Mouse (Mus musculus): ENCODE data around the gene Dedd2. TPM values are rescaled to one million over a fixed set of nuclear protein-coding genes. Genes with fewer than 3 reads are reported as not detected.
A peak's percentile ranks its signal among the peaks of the same experiment; 100 is the strongest.

Gene Dedd2
- polyA plus RNA-seq, 1 experiment from 2014 or later = 15.7 TPM

- Histone ChIP-seq H3K36me3 (ENCODE audit: control insufficient read depth, insufficient read depth, low read length) (no peaks in the 10 kb centered on the region), H3K4me2 (ENCODE audit: low read length) (no peak overlapping the region), H3K4me1 (ENCODE audit: control insufficient read depth, insufficient read depth, low read length) (peaks cover 9% of the 10 kb centered on the region), H3K4me3 (replicated peaks; ENCODE audit: low read depth, low read length) (no peak overlapping the region), H3K27ac (replicated peaks; ENCODE audit: low read depth, low read length) (no peak overlapping the region), H3K9ac (replicated peaks; ENCODE audit: low read length) (no peak overlapping the region), H3K9me3 (ENCODE audit: control insufficient read depth, low read length) (no peaks in the 10 kb centered on the region), H3K27me3 (ENCODE audit: control insufficient read depth, insufficient read depth, low read length) (no peaks in the 10 kb centered on the region)
- DNase-seq (no peak), ATAC-seq (ENCODE audit: low FRiP score, low TSS enrichment) (no peak)
- WGBS = 27% methylated on average over 17 of the region's 17 CpGs
These were observed 43.8 kb upstream of the Dedd2 start for GRCm38 (mm10) chr7:25263968-25264870.

- H3K9ac ChIP-seq (replicated peaks; ENCODE audit: low read length) = no peak overlapping the region
- 0 out of 2 replicates have a peak, but pooled peaks cover 1% of the 10 kb centered on the region for H3K4me1 ChIP-seq (ENCODE audit: control insufficient read depth, insufficient read depth, low read length)
- H3K27me3 ChIP-seq (ENCODE audit: control insufficient read depth, insufficient read depth, low read length) = no peaks in the 10 kb centered on the region
- H3K27ac ChIP-seq (replicated peaks; ENCODE audit: low read depth, low read length) = no peak overlapping the region
- no peaks in the 10 kb centered on the region for H3K36me3 ChIP-seq (ENCODE audit: control insufficient read depth, insufficient read depth, low read length)
- no peaks in the 10 kb centered on the region for H3K9me3 ChIP-seq (ENCODE audit: control insufficient read depth, low read length)
- WGBS = 90% methylated on average over 1 of the region's 1 CpGs
- no peak overlapping the region for H3K4me3 ChIP-seq (replicated peaks; ENCODE audit: low read depth, low read length)
- ATAC-seq (ENCODE audit: low FRiP score, low TSS enrichment) = no peak
- no peak overlapping the region for H3K4me2 ChIP-seq (ENCODE audit: low read length)
- no peak for DNase-seq
These were observed 41.5 kb upstream of the Dedd2 start for GRCm38 (mm10) chr7:25261896-25262295.

DNA sequence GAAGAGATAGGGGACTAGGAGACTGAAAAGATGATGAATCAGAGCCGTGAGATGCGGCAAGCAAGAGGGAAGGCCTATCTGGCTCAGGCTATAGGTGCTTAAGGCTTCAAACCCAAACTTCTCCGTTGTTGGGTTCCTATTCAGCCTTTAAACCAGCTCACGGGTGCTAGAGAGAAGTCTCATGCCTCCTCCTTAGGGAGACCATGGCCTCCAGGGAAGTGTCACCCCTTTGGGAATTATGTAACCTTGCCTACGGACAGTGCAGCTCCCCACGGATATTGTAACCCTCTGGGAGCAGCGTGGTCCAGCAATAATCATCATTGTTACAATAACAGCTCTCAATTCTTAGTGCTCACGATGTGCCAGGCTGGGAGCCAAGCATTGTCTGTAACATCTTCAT, 31.4 kb upstream of the Dedd2 start:
- Histone ChIP-seq H3K36me3 (ENCODE audit: control insufficient read depth, insufficient read depth, low read length) (no peaks in the 10 kb centered on the region), H3K27ac (replicated peaks; ENCODE audit: low read depth, low read length) (peak overlapping the region; percentile 74), H3K4me2 (ENCODE audit: low read length) (peak overlapping the region; percentile 99), H3K9me3 (ENCODE audit: control insufficient read depth, low read length) (no peaks in the 10 kb centered on the region), H3K9ac (replicated peaks; ENCODE audit: low read length) (peak overlapping the region; percentile 59), H3K27me3 (ENCODE audit: control insufficient read depth, insufficient read depth, low read length) (no peaks in the 10 kb centered on the region), H3K4me3 (replicated peaks; ENCODE audit: low read depth, low read length) (peak overlapping the region; percentile 73; the same call in 1 of the 2 replicates), H3K4me1 (ENCODE audit: control insufficient read depth, insufficient read depth, low read length) (peaks cover 31% of the 10 kb centered on the region)
- ATAC-seq (ENCODE audit: low FRiP score, low TSS enrichment) (no peak), DNase-seq (peak; percentile 16)
- WGBS = 14% methylated on average over 8 of the region's 8 CpGs

GRCm38 (mm10) chr7:25251071-25251791, 30.8 kb upstream of the Dedd2 start:
- no peaks in the 10 kb centered on the region for H3K36me3 ChIP-seq (ENCODE audit: control insufficient read depth, insufficient read depth, low read length)
- H3K4me2 ChIP-seq (ENCODE audit: low read length) = peak overlapping the region; percentile 99
- peak overlapping the region; percentile 74 for H3K27ac ChIP-seq (replicated peaks; ENCODE audit: low read depth, low read length)
- no peaks in the 10 kb centered on the region for H3K27me3 ChIP-seq (ENCODE audit: control insufficient read depth, insufficient read depth, low read length)
- H3K4me1 ChIP-seq (ENCODE audit: control insufficient read depth, insufficient read depth, low read length) = peaks cover 36% of the 10 kb centered on the region
- peak overlapping the region; percentile 59 for H3K9ac ChIP-seq (replicated peaks; ENCODE audit: low read length)
- ATAC-seq (ENCODE audit: low FRiP score, low TSS enrichment) (peak; percentile 35; the same call in 1 of the 2 replicates), DNase-seq (peak; percentile 61)
- H3K9me3 ChIP-seq (ENCODE audit: control insufficient read depth, low read length) = no peaks in the 10 kb centered on the region
- peak overlapping the region; percentile 73 for H3K4me3 ChIP-seq (replicated peaks; ENCODE audit: low read depth, low read length)
- WGBS = 3% methylated on average over 22 of the region's 22 CpGs

DNA sequence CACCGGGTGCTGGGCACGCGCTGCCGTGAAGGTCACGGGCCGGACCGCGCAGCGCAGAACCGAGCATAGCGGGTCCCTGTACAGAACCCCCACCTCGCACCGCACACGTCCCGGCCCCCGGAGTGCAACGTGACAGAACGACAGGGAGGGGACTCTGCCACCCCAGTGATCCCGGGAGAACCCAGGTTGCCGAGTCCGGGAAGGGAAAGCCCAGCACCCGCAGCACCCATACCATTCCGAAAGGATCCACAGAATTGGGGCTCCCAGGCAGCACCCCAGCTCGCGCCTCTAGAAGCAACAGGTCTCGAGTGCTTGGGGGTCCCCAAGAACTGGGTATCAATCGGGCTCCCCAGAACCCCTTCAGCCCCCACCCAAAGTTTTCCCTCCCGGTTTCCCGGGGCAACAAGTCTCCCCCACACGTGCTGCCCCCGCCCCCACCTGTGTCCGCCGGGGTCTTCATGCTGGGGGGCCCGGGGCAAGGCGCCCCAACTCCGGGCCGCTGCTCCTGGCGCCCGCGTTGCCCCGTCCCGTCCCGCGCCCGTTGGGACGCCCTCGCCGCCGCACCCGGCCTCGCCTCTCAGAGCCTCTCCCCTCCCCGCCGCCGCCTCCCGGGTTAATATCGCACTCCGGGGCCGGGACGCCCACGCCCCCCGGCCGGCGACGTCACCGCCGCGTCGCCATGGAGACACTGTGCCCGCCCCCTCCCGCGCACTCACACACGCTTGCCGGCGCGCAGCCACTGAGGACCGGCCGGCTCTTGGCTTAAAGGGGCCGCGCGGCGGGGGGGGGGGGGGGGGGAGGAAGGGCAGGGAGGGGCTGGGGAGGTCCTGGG, 29.9 kb upstream of the Dedd2 start, which contains the start of gene Erf:
Gene Erf, minus strand, starts transcription at position 621 of the 832 bp plus-strand sequence.
- no peaks in the 10 kb centered on the region for H3K27me3 ChIP-seq (ENCODE audit: control insufficient read depth, insufficient read depth, low read length)
- H3K4me3 ChIP-seq (replicated peaks; ENCODE audit: low read depth, low read length) = peak within 1 kb of the TSS; percentile 73
- no peaks in the 10 kb centered on the region for H3K9me3 ChIP-seq (ENCODE audit: control insufficient read depth, low read length)
- under 1% methylated on average over 75 of the region's 81 CpGs for WGBS
- ATAC-seq (ENCODE audit: low FRiP score, low TSS enrichment) (peak; percentile 83), DNase-seq (peak; percentile 93)
- H3K27ac ChIP-seq (replicated peaks; ENCODE audit: low read depth, low read length) = peak within 1 kb of the TSS; percentile 81
- peaks cover 39% of the 10 kb centered on the region for H3K4me1 ChIP-seq (ENCODE audit: control insufficient read depth, insufficient read depth, low read length)
- peak within 1 kb of the TSS; percentile 99 for H3K4me2 ChIP-seq (ENCODE audit: low read length)
- no peaks in the 10 kb centered on the region for H3K36me3 ChIP-seq (ENCODE audit: control insufficient read depth, insufficient read depth, low read length)
- H3K9ac ChIP-seq (replicated peaks; ENCODE audit: low read length) = peak within 1 kb of the TSS; percentile 59

GRCm38 (mm10) chr7:25249314-25250140, 29.1 kb upstream of the Dedd2 start:
- H3K27me3 ChIP-seq (ENCODE audit: control insufficient read depth, insufficient read depth, low read length) = no peaks in the 10 kb centered on the region
- H3K4me1 ChIP-seq (ENCODE audit: control insufficient read depth, insufficient read depth, low read length) = peaks cover 39% of the 10 kb centered on the region
- no peaks in the 10 kb centered on the region for H3K9me3 ChIP-seq (ENCODE audit: control insufficient read depth, low read length)
- H3K4me2 ChIP-seq (ENCODE audit: low read length) = peak overlapping the region; percentile 99
- peak overlapping the region; percentile 59 for H3K9ac ChIP-seq (replicated peaks; ENCODE audit: low read length)
- H3K4me3 ChIP-seq (replicated peaks; ENCODE audit: low read depth, low read length) = peak overlapping the region; percentile 73
- DNase-seq (peak; percentile 82), ATAC-seq (ENCODE audit: low FRiP score, low TSS enrichment) (peak; percentile 51; the same call in 1 of the 2 replicates)
- H3K36me3 ChIP-seq (ENCODE audit: control insufficient read depth, insufficient read depth, low read length) = no peaks in the 10 kb centered on the region
- under 1% methylated on average over 44 of the region's 73 CpGs for WGBS
- peak overlapping the region; percentile 81 for H3K27ac ChIP-seq (replicated peaks; ENCODE audit: low read depth, low read length)

DNA sequence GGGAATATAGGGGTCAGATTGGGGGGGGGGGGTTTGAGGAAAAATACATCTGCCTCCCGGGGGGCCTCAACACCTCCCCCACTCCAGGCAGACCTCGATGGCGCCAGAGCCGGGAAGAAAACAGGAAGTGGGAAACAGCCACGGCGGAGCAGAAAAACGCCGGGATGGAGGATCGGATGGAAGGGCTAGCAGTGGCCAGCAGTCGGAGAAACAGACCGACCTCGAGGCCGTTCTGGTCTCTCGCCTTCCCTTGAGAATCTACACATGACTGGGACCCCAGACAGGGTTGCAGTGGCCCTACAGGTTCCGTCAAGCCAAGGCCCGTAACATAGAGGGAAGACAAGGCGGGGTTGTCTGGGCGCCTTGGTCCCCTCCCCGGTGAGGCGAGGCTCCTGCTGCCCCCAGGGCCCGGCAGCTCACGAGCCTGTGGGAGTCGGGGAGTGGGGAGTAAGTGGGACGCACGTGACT, 28.5 kb upstream of the Dedd2 start:
- peak overlapping the region; percentile 81 for H3K27ac ChIP-seq (replicated peaks; ENCODE audit: low read depth, low read length)
- no peak for DNase-seq
- WGBS = under 1% methylated on average over 25 of the region's 25 CpGs
- H3K4me1 ChIP-seq (ENCODE audit: control insufficient read depth, insufficient read depth, low read length) = peaks cover 39% of the 10 kb centered on the region
- H3K4me2 ChIP-seq (ENCODE audit: low read length) = peak overlapping the region; percentile 99
- peak overlapping the region; percentile 59 for H3K9ac ChIP-seq (replicated peaks; ENCODE audit: low read length)
- H3K4me3 ChIP-seq (replicated peaks; ENCODE audit: low read depth, low read length) = peak overlapping the region; percentile 73
- no peaks in the 10 kb centered on the region for H3K9me3 ChIP-seq (ENCODE audit: control insufficient read depth, low read length)
- H3K36me3 ChIP-seq (ENCODE audit: control insufficient read depth, insufficient read depth, low read length) = no peaks in the 10 kb centered on the region
- ATAC-seq (ENCODE audit: low FRiP score, low TSS enrichment) = no peak
- H3K27me3 ChIP-seq (ENCODE audit: control insufficient read depth, insufficient read depth, low read length) = no peaks in the 10 kb centered on the region
